Mouse (Mus musculus) retina, embryonic 14.5 days (tissue): ENCODE measurements around the gene Dus1l.
"Not testable (repeated sequence)": the region's sequence is repeated elsewhere in the genome, so short reads cannot be mapped to it uniquely, and the experiment has no call there.

Experiments used
- DNase-seq: peaks from one replicate; pipeline ENCODE4 v3.0.0-alpha.2; 2015; ENCODE audit warnings: low spot score

Gene Dus1l

DNA sequence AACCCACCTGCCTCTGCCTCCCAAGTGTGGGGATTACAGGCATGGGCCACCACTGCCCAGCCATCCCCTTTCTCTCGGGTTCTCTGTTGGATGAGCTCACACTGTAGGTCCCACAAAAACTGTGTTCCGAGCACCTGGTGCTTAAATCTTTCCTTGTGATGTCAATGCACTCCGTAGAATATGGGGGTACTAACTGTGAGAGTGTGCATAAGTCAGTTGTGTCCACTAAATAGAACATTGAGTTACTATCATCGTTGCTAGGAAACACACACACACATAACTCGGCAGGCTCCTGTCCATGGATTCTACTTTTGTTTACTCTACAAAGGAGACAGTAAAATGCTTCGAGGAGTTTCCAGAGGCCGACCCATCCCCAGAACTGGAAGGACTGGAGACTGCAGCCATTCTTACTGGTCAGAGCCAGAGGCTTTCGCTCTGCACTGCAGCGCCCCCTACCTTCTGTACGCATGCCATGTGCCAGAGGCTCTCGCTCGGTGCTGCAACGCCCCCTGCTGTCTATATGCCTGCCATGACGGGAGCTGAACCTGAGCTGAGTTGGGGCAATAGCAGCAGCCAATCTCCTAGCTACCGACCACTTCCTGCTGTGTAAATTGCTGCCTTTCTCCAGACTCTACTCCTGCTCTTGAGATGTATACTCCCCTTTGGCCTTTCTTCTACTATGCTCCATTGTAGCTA is 20.3 kb downstream of the Dus1l start:
- DNase-seq: peak; percentile 98

DNA sequence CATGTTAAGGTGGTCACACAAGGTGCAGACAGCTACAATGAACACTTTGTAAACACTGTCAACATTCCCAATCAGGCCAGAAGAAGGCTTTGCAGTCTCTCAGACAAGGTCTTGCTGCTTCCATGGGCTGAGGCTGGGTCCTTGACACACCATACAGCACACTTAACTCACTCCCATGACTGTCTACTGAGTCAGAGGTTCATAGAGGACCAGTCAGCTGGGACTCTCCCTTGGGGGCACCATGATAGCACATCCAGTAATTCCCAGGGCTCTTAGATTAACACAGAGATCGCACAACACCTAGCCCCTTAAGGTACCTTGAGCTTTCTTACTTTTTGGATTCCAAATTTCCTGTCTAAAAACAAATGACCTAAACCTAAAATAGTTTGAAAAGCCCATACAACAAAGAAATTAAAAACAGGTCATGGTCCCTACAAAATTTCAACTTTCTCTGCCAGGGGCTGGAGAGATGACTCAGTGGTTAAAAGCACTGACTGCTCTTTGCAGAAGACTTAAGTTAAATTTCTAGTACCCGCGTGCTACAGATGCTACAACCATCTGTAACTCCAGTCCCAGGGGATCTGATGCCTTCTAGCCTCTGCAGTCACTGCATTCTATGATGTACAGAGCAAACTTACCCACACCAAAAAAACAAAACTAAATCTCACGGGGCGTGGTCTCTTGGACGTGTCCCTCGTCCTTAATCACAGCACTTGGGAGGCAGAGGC is 22.6 kb downstream of the Dus1l start:
- no peak for DNase-seq

DNA sequence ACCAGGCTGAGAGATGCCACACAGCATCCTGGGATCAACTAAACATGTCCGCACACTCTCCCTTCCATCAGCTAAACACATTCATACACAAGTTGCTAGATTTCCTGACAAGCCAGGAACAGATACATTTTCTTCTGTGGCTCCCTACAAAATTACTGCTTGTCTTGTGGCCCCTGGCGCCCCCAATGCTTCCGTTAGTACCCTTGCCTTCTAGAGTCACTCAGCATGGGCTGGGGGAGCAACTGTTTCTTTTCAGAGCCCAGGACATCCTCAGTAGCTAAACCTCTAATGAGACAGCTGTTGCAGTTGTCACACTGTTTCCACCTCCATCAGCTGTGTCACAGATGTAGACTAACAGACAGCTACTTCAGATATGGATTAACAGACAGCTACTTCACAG is 23.5 kb downstream of the Dus1l start:
- DNase-seq: no peak

DNA sequence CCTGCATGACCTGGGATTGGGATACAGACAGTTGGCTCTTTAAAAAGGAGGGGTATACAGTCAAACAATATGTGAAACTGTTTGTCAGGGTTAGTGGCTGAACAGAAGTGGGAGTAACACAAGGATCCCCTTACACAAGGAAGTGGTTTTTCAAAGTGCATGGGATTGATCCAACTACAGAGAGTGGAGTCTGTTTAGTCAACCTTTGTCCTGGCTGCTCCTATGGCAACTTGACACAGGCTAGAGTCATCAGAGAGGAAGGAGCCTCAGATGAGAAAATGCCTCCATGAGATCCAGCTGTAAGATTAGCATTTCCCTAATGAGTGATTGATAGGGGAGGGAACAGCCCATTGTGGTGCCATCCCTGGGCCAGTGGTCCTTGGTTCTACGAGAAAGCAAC is 28.0 kb downstream of the Dus1l start:
- no peak for DNase-seq

DNA sequence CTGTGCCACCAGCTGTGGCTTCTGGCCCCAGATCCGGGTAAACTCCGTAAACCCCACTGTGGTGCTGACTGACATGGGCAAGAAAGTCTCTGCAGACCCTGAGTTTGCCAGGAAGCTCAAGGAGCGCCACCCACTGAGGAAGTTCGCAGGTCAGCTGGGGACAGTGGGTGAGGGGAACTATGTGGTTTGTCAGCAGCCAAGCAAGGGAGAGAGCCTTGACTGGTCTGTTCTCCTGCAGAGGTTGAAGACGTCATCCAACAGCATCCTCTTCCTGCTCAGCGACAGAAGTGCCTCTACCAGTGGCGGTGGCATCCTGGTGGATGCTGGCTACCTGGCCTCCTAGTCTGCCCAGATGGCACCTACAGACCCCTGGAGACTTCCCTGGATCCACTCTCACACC is 29.2 kb downstream of the Dus1l start:
- not testable (repeated sequence) for DNase-seq

DNA sequence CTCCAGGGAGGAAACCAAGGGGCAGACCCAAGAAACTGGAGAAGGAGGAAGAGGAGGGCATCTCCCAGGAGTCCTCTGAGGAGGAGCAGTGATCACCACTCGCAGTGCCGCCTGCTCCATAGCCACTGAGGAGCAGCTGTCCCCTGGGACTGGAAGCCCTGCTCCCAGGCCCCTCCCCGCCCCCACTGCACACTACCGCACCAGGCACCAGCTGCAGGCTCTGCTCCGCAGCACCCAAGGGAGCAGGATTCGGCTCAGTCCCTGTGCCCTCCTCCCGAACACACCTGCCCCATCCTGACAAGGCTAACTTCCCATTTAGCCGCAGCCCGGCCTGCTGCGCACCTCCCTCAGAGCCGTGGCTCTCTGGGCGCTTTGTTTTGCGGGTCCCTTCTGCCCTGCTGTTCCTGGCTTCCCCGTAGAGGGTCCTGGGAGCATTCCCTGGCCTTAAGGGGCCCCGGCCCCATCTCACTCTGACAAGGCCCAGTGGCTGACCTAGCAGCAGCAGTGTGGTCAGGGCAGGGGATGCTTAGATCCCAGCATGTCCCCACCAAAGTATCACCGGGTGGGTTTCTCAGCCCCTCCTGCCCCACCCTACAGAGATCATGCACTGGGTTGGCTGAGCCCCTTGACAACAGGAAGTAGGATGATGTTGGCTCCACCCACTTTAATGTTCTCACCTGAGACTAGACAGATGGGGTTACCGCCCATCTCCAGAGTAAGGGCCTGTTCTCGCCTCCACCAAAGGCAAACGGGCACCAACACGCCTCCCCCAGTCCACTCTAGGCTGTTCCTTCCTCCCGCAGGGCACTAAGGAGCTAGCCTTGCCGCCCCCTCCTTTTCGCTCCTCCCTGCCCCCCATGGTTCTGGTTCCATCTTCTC is 32.8 kb downstream of the Dus1l start:
- DNase-seq: not testable (repeated sequence)

DNA sequence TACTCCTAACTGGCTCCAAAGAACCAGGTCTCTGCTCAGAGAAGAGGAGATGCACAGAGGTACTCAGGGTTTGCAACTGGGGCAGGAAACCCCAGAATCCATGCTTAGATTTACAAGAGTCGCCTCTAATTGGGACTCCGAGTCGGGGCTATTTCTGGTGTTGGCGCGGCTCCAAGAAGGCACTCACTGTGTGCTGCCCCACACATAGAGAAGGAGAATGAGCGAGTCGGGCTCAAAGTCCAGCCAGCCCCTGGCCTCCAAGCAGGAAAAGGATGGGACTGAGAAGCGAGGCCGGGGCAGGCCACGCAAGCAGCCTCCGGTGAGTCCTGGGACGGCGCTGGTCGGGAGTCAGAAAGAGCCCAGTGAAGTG is 33.5 kb downstream of the Dus1l start, which contains the start of gene Hmga1b:
Hmga1b (plus strand) TSS at position 123 of the 370 bp plus-strand sequence.
- not testable (repeated sequence) for DNase-seq

DNA sequence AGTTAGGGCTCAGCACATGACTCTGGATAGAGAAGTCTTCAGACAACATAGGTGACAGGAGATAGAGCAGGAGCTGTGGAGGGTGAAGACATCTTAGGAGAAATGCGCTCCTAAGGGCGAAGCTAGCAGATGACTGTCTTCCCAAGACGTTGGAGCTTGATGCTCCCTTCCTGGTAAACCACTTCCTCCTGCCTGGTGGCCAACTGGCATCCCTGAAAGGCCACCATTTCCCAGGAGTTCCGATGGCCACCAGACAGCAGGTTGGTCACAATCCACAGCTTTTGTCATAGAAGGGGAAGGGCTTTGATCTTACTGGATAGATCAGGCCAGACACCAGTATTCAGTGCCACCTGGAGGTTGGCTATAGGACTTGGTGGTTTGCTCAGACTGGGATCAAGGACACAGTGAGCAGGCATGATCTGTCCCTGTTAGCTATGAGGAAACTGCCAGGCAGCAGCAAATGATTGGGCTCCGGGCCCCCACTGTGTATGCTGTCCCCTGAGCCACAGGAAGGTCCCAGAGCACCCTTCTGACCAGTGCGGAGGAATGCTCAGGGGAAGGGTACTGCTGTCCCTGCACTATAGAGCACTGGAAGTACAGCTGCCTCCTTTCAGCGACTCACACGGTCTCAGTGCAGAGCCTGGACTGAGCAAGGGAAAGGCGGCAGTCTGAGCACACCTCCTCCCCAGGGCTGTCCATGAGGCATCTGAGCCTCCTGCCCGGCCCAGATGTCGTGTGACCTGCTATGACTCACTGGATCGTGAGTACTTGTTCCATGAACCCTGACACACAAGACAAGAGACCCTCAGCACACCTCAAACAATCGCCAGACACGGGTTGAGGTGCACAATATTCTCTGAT is 34.2 kb downstream of the Dus1l start:
- no peak for DNase-seq

DNA sequence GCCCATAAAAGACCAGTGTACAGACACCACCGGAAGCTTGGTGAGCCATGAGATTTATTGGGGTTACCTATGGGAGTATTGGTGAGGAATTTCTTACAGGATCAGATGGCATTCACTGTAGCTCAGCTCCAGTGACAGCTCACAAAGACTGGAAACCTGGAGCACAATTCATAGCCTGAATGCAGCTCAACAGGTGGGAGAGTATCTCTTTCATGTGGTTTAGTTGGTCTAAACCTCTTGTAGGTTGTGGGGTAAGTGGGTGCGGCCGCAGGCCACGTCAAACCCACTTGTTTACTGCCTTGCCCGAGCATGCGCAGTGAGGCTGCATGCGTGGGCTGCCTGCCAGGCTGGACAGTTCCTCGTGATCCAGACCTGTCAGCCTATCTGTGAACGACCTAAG is 36.0 kb downstream of the Dus1l start:
- DNase-seq: no peak

DNA sequence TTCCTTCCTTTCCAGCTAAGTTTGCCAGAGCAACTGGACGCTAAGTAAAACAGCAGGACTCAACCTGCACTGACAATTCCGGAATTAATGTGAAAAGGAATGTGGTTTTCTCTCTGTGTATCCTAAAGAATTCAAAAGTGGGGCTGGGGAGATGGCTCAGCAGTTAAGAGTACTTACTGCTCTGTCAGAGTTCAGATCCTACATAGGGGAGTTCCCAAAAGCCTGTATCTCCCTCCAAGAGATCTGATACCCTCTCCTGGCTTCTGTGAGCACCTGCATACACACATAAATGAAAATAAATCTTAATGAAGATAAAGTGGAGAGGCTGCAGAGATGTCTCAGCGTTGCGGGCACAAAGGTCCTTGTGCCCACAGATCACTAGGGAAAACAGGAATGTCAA is 44.6 kb downstream of the Dus1l start:
- DNase-seq: no peak

DNA sequence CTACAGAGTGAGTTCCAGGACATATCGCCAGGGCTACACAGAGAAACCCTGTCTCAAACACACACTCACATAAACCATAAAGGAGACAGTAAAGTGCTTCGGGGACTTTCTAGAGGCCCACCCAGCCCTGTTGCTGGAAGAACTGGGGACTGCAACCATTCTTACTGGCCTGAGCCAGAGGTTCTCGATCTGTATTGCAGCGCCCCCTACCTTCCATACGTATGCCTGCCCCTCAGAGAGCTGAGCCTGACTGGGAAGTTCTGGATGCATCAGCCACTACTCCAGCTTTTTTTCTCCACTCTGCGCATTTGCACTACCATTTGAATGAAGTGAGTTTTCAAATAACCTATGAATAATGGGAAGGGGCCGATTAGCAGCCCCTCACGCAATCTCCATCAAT is 46.8 kb downstream of the Dus1l start:
- DNase-seq: peak; percentile 57

DNA sequence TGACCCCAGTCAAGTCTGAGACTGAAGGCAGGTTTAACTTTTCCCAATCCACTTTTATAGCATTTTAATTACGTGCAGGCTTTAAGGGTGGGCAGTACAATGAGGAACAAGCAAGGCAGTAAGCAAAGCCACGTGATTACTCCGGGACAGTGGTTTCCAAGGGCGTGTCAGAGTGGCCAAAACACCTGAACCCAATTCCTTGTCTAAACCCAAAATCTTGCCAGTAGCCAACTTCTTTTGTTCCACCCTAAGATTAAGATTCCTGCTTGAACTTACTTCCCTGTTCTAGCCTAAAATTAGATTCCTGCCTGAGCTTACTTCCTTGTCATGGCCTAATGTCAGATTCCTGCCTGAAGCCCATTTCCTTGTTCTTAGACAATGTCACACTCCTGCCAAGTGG is 48.2 kb downstream of the Dus1l start:
- no peak for DNase-seq

DNA sequence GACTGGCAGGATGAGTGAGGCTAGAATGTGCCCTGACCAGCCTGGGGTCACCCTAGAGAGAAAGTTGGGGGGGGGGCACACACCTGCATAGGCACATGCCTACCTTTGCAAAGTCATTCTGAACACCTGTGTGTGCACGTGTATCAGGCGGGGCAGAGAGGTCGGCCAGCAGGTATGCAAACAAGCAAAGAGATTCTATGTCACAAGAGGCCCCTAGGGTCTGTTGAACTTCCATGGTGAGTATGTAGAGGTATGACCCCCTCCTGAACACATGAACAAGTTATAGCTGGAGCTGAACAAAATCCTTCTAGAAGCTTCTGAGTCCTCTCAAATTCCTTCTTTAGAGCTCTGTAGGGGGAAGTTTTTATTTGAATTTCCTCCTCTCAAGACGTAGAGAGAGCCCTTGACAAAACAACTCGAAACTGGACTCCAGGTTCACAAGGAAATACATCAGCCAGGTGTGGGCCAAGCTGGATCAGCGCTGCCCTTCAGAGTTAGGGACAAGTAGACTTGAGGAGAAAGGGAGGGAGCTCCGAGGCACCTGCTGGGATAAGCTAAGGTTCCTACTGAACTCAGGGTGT is 52.0 kb downstream of the Dus1l start:
- no peak for DNase-seq

DNA sequence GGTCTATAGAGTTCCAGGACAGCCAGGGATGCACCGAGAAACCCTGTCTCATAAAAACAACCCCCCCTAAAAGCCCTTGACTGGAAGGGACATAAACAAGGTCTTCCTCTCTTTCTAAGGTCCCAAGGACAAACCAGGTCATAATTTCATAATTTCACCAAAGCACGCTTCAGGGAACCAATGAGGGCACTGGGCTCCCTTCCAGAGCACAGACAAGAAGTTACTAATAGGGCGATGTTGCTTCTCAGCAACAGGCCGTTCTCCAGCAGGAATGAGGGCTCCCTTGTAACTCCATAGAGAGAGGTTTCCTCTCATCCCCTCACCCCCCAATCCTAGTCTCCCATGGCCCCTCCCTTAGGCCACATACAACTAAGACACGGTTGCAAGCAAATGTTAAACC is 55.2 kb downstream of the Dus1l start:
- no peak for DNase-seq
